Comparison of ENCODE assay signal across 13 mouse cellular contexts in genomic region chr10:109188761-109189503, GRCm38 (mm10).
DNase-seq lines count a peak whose midpoint lies in the region; ATAC-seq lines count a peak whose summit lies in the region.
"Had no signal": no experiment of that assay in that cellular context is flagged by ENCODE, and none has a peak within 500 bp of the region (broad histone marks: within the 10 kb centered on the region; RNA-seq: fewer than 3 reads in every experiment).

No protein-coding gene starts in this region.

- no peaks in the 10 kb centered on the region for H3K4me1 ChIP-seq in forebrain, embryonic 14.5 days (ENCODE audit: control insufficient read depth, insufficient read depth, low read length)
- H3K4me1 ChIP-seq in forebrain, embryonic 11.5 days (replicated peaks; ENCODE audit: control insufficient read depth, insufficient read depth, low read length), result no peaks in the 10 kb centered on the region
- H3K4me1 ChIP-seq in forebrain, embryonic 16.5 days (replicated peaks; ENCODE audit: control insufficient read depth, insufficient read depth, low read length), result no peaks in the 10 kb centered on the region
- H3K4me1 ChIP-seq: hindbrain, embryonic 15.5 days; lung, embryonic 15.5 days had no signal

- no peak overlapping the region for H3K27ac ChIP-seq in forebrain, embryonic 14.5 days (ENCODE audit: low read depth, low read length)
- H3K27ac ChIP-seq in forebrain, embryonic 11.5 days (ENCODE audit: low read depth, low read length), result no peak overlapping the region
- peak overlapping the region; percentile 2; the same call in 1 of the 2 replicates for H3K27ac ChIP-seq in forebrain, embryonic 16.5 days (ENCODE audit: low read length)
- H3K27ac ChIP-seq: hindbrain, embryonic 15.5 days; lung, embryonic 15.5 days had no signal

- peak; percentile 55 for DNase-seq in forebrain, embryonic 14.5 days (ENCODE audit: low spot score)
- no peak for DNase-seq in forebrain, embryonic 11.5 days (ENCODE audit: low spot score)
- peak; percentile 7 for DNase-seq in right cerebral cortex, adult 2 months (ENCODE audit: low spot score in 2 of 2)
- no peak for DNase-seq in right cerebral cortex, postnatal 25 days
- DNase-seq in ovary, postnatal 10 days (ENCODE audit: low spot score), result no peak
- DNase-seq in heart, adult 9 months (ENCODE audit: low spot score in 2 of 2), result no peak
- DNase-seq in lung, postnatal 36 days, result no peak
- DNase-seq: kidney, adult 8-10 months; liver had no signal

- no peak overlapping the region for H3K4me3 ChIP-seq in forebrain, embryonic 14.5 days (ENCODE audit: low read depth, low read length)
- no peak overlapping the region for H3K4me3 ChIP-seq in forebrain, embryonic 11.5 days (ENCODE audit: low read depth, low read length)
- no peak overlapping the region for H3K4me3 ChIP-seq in forebrain, embryonic 16.5 days (replicated peaks; ENCODE audit: low read length)
- H3K4me3 ChIP-seq: hindbrain, embryonic 15.5 days; lung, embryonic 15.5 days had no signal

- 70% methylated on average over 8 of the region's 8 CpGs for WGBS in forebrain, embryonic 14.5 days
- 81% methylated on average over 8 of the region's 8 CpGs for WGBS in forebrain, embryonic 11.5 days
- 54% methylated on average over 8 of the region's 8 CpGs for WGBS in forebrain, embryonic 16.5 days

- H3K27me3 ChIP-seq in forebrain, embryonic 14.5 days (replicated peaks; ENCODE audit: control insufficient read depth, insufficient read depth, low read length), result no peaks in the 10 kb centered on the region
- H3K27me3 ChIP-seq in forebrain, embryonic 11.5 days (ENCODE audit: control insufficient read depth, insufficient read depth, low read length), result no peaks in the 10 kb centered on the region
- no peaks in the 10 kb centered on the region for H3K27me3 ChIP-seq in forebrain, embryonic 16.5 days (replicated peaks; ENCODE audit: control insufficient read depth, insufficient read depth, low read length)
- H3K27me3 ChIP-seq: hindbrain, embryonic 15.5 days; lung, embryonic 15.5 days had no signal

- ATAC-seq in forebrain, embryonic 14.5 days, result peak; percentile 57; the same call in 1 of the 2 replicates
- ATAC-seq in forebrain, embryonic 11.5 days (replicated peaks; ENCODE audit: low FRiP score), result no peak
- peak; percentile 83 for ATAC-seq in forebrain, embryonic 16.5 days

- no peaks in the 10 kb centered on the region for H3K36me3 ChIP-seq in forebrain, embryonic 14.5 days (ENCODE audit: control insufficient read depth, insufficient read depth, low read length)
- H3K36me3 ChIP-seq in forebrain, embryonic 11.5 days (ENCODE audit: control insufficient read depth, insufficient read depth, low read length), result no peaks in the 10 kb centered on the region
- no peaks in the 10 kb centered on the region for H3K36me3 ChIP-seq in forebrain, embryonic 16.5 days (ENCODE audit: control insufficient read depth, insufficient read depth)
- H3K36me3 ChIP-seq: hindbrain, embryonic 15.5 days; lung, embryonic 15.5 days had no signal

- H3K9ac ChIP-seq in forebrain, embryonic 14.5 days (ENCODE audit: low read length), result no peak overlapping the region
- no peak overlapping the region for H3K9ac ChIP-seq in forebrain, embryonic 11.5 days (ENCODE audit: low read length)
- no peak overlapping the region for H3K9ac ChIP-seq in forebrain, embryonic 16.5 days (replicated peaks; ENCODE audit: low read depth, low read length)
- H3K9ac ChIP-seq: hindbrain, embryonic 15.5 days; lung, embryonic 15.5 days had no signal

- H3K4me2 ChIP-seq in forebrain, embryonic 14.5 days (ENCODE audit: low read length), result no peak overlapping the region
- H3K4me2 ChIP-seq in forebrain, embryonic 11.5 days (ENCODE audit: low read depth, low read length, severe bottlenecking), result no peak overlapping the region
- no peak overlapping the region for H3K4me2 ChIP-seq in forebrain, embryonic 16.5 days (ENCODE audit: low read length)
- H3K4me2 ChIP-seq: hindbrain, embryonic 15.5 days; lung, embryonic 15.5 days; midbrain, embryonic 11.5 days had no signal

- no peaks in the 10 kb centered on the region for H3K9me3 ChIP-seq in forebrain, embryonic 14.5 days (replicated peaks; ENCODE audit: control insufficient read depth, low read length)
- H3K9me3 ChIP-seq in forebrain, embryonic 11.5 days (ENCODE audit: control insufficient read depth, low read length), result no peaks in the 10 kb centered on the region
- no peaks in the 10 kb centered on the region for H3K9me3 ChIP-seq in forebrain, embryonic 16.5 days (ENCODE audit: control insufficient read depth, low read length)
- H3K9me3 ChIP-seq: hindbrain, embryonic 15.5 days; lung, embryonic 15.5 days had no signal

Comparison
In these comparisons a context has a peak if more than half of its experiments do, and no peak if none do; other contexts are left out.
1. DNase-seq: peak in forebrain, embryonic 14.5 days (single experiment) and right cerebral cortex, adult 2 months (2 of 2); none in forebrain, embryonic 11.5 days (single experiment), right cerebral cortex, postnatal 25 days (single experiment), ovary, postnatal 10 days (single experiment), heart, adult 9 months (0 of 2) and lung, postnatal 36 days (single experiment).